Mouse (Mus musculus) MEL (cell line): ENCODE data around the gene Fgf12.

ENCODE experiments used
- CTCF ChIP-seq, 3 experiments: IDR thresholded peaks in 2 of 3; conservative IDR thresholded peaks in 1 of 3; 2 replicates each; pipeline ENCODE4 v1.5.1; 2011 to 2012; ENCODE audit warnings: low read length in 3 of 3, low read depth in 2 of 3, mild to moderate bottlenecking in 2 of 3, improper control_type of control experiment in 1 of 3, inconsistent platforms in 1 of 3, mixed read lengths in 1 of 3, moderate library complexity in 1 of 3; ENCODE audit not compliant: control insufficient read depth in 1 of 3, insufficient read depth in 1 of 3, poor library complexity in 1 of 3, severe bottlenecking in 1 of 3
- KAT2A ChIP-seq: conservative IDR thresholded peaks from 2 replicates; pipeline ENCODE4 v1.6.1; 2012; ENCODE audit warnings: low read depth, low read length, improper control_type of control experiment, inconsistent platforms
- POLR2AphosphoS2 ChIP-seq: IDR thresholded peaks from 2 replicates; pipeline ENCODE4 v1.6.1; 2011; ENCODE audit warnings: low read length, improper control_type of control experiment
- POLR2AphosphoS5 ChIP-seq: IDR thresholded peaks from 2 replicates; pipeline ENCODE4 v1.6.1; 2012; ENCODE audit warnings: low read depth, borderline replicate concordance, mild to moderate bottlenecking, inconsistent platforms, low read length, moderate library complexity, mixed read lengths
- RAD21 ChIP-seq: IDR thresholded peaks from 2 replicates; pipeline ENCODE4 v1.6.1; 2011; ENCODE audit warnings: mild to moderate bottlenecking, low read depth, low read length, improper control_type of control experiment
- RCOR1 ChIP-seq: IDR thresholded peaks from 2 replicates; pipeline ENCODE4 v1.6.1; 2012; ENCODE audit warnings: low read depth, mild to moderate bottlenecking, inconsistent platforms, low read length, improper control_type of control experiment
- USF1 ChIP-seq: IDR thresholded peaks from 2 replicates; pipeline ENCODE4 v1.6.1; 2014; ENCODE audit warnings: low read depth, mild to moderate bottlenecking, inconsistent platforms, low read length, improper control_type of control experiment, moderate library complexity

GRCm38 (mm10) chr16:28257904-28258303, 495.0 kb downstream of the Fgf12 start:
- TF ChIP-seq RAD21 (no peak), USF1 (no peak), POLR2AphosphoS2 (no peak), POLR2AphosphoS5 (no peak), CTCF (IDR thresholded peaks at IDR 0.05 in 2 of 3, conservative IDR thresholded peaks at IDR 0.05 in 1 of 3; ENCODE audit: control insufficient read depth in 1 of 3, insufficient read depth in 1 of 3, low read depth in 2 of 3, low read length in 3 of 3, poor library complexity in 1 of 3, severe bottlenecking in 1 of 3) (no peak), RCOR1 (no peak), KAT2A (no peak)
